Mouse (Mus musculus) bone marrow, adult 2 months (tissue): ENCODE measurements around the gene Ulk4. TPM values are rescaled to one million over a fixed set of nuclear protein-coding genes. Genes with fewer than 3 reads are reported as not detected.
A peak's percentile ranks its signal among the peaks of the same experiment; 100 is the strongest.

Experiments used
- H3K27ac ChIP-seq: fragments of 200-500 bp; 2 replicates; pipeline ENCODE4 v1.5.1; 2012; ENCODE audit warnings: low read depth, mild to moderate bottlenecking, control low read depth, inconsistent platforms, low read length; ENCODE audit not compliant: control insufficient read depth, poor library complexity, insufficient read depth
- H3K4me1 ChIP-seq: fragments of 200-500 bp; 2 replicates; pipeline ENCODE4 v1.6.1; 2011; ENCODE audit warnings: low read length; ENCODE audit not compliant: control insufficient read depth, insufficient read depth
- H3K4me3 ChIP-seq: fragments of 200-500 bp; replicated peaks from 2 replicates; pipeline ENCODE3; 2011; ENCODE audit warnings: mild to moderate bottlenecking, low read depth, low read length, control low read depth; ENCODE audit not compliant: control insufficient read depth
- CTCF ChIP-seq: fragments of 200-500 bp; IDR thresholded peaks from 2 replicates; pipeline ENCODE4 v1.5.1; 2011; ENCODE audit warnings: low read length, control low read depth; ENCODE audit not compliant: control insufficient read depth, insufficient read depth
- POLR2A ChIP-seq: fragments of 200-500 bp; IDR thresholded peaks from 2 replicates; pipeline ENCODE4 v1.6.1; 2011; ENCODE audit warnings: low read depth, mild to moderate bottlenecking, control low read depth, low read length, borderline replicate concordance; ENCODE audit not compliant: control insufficient read depth
- WGBS: fragments of 180-500 bp; shearing (Covaris S2); methylation state at CpG from one replicate; pipeline ENCODE4 v1.1.7; 2018; 5-methylcytosine and 5-hydroxymethylcytosine counted together
- polyA plus RNA-seq: library from polyadenylated mRNA; stranded (reverse); fragments of >200 nt; gene quantifications from 2 replicates; pipeline ENCODE4 v1.2.4, GENCODE M21; 2011; ENCODE audit warnings: low replicate concordance; ENCODE audit not compliant: missing spikeins, insufficient read depth, insufficient read length

Gene Ulk4
- not detected in 2 replicates for polyA plus RNA-seq

- Histone ChIP-seq H3K27ac (peak within 1 kb of the TSS; percentile 48), H3K4me3 (peak within 1 kb of the TSS; percentile 98), H3K4me1 (no peaks in the 10 kb centered on the region; the same call in none of the 2 replicates)
- TF ChIP-seq CTCF (no peak), POLR2A (peak; percentile 48; the same call in 1 of the 2 replicates)
- WGBS: under 1% methylated on average over 59 of the region's 59 CpGs
These were observed at the start of gene Ulk4 for GRCm38 (mm10) chr9:121277118-121278060. Gene Ulk4, minus strand, starts transcription at chr9:121277197.

DNA sequence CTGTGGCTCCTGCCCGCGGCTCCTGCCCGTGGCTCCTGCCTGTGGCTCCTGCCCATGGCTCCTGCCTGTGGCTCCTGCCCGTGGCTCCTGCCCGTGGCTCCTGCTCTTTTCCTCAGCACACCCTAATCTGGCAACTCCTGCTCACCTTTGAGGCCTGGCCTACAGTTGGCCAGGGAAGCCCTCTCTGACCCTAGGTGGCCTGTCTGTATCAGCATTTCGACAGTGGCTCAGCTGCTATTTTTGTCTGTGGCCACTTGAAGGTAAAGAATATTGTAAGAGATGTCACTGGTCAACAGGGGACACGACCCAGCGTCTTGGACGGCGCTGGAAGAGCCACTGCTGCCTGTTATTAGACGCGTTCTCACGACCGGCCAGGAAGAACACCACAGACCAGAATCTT is 45.0 kb upstream of the Ulk4 start:
- H3K4me3 ChIP-seq: no peak overlapping the region
- peaks cover 3% of the 10 kb centered on the region for H3K4me1 ChIP-seq
- H3K27ac ChIP-seq: no peak overlapping the region
- 90% methylated on average over 14 of the region's 14 CpGs for WGBS
- no peak for TF ChIP-seq POLR2A
- TF ChIP-seq CTCF: no peak

GRCm38 (mm10) chr9:121321118-121321517 is 44.1 kb upstream of the Ulk4 start:
- WGBS: 92% methylated on average over 2 of the region's 2 CpGs
- TF ChIP-seq POLR2A (no peak), CTCF (no peak)
- Histone ChIP-seq H3K4me1 (peaks cover 3% of the 10 kb centered on the region), H3K27ac (no peak overlapping the region), H3K4me3 (no peak overlapping the region)

- no peak overlapping the region for H3K4me3 ChIP-seq
- no peak overlapping the region for H3K27ac ChIP-seq
- H3K4me1 ChIP-seq: peaks cover 8% of the 10 kb centered on the region
- WGBS: 57% methylated on average over 2 of the region's 2 CpGs
- no peak for TF ChIP-seq CTCF
These were observed 43.4 kb upstream of the Ulk4 start for GRCm38 (mm10) chr9:121320433-121320832.

GRCm38 (mm10) chr9:121319323-121319966 is 42.4 kb upstream of the Ulk4 start:
- no peak for TF ChIP-seq POLR2A
- no peak for TF ChIP-seq CTCF
- Histone ChIP-seq H3K27ac (no peak overlapping the region), H3K4me1 (peaks cover 10% of the 10 kb centered on the region), H3K4me3 (no peak overlapping the region)
- 91% methylated on average over 10 of the region's 10 CpGs for WGBS

DNA sequence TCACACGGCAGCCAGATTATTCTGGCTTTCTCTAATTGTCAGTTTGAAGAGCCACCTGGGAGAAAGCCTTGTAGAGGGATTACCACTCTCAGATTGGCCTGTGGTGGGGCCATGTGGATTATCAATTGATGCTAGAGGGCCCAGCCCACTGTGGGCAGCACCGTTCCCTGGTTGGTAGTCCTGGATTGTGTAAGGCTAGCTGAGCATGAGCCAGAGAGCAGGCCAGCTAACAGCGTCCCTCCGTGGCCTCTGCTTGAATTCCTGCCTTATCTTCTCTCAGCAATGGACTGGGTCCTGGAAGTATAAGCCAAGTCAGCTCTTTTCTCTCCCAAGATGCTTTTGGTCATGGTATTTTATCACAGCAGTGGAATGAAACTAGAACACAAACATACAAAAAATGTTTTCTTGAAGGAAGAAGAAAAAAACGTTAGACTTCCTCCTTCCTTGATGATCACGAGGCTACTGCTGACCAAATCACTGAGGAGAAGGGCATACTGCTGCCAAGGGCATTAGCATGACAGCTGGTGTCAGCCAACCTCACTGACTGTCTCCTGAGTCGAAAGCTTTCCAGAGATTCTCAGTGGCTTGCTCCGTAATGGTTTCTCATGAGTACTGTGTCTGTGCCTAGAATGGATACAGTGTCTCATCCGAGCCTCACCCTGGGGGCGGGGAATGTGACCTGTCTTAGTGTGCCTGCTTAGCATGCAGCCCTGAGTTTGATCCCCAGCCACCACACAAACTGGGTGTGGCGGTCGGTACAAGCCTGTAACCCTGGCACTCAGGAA is 39.8 kb upstream of the Ulk4 start:
- TF ChIP-seq POLR2A: no peak
- no peak for TF ChIP-seq CTCF
- H3K4me1 ChIP-seq: peaks cover 10% of the 10 kb centered on the region
- WGBS: 30% methylated on average over 12 of the region's 12 CpGs
- peak overlapping the region; percentile 28 for H3K4me3 ChIP-seq
- H3K27ac ChIP-seq: peak overlapping the region; percentile 80

DNA sequence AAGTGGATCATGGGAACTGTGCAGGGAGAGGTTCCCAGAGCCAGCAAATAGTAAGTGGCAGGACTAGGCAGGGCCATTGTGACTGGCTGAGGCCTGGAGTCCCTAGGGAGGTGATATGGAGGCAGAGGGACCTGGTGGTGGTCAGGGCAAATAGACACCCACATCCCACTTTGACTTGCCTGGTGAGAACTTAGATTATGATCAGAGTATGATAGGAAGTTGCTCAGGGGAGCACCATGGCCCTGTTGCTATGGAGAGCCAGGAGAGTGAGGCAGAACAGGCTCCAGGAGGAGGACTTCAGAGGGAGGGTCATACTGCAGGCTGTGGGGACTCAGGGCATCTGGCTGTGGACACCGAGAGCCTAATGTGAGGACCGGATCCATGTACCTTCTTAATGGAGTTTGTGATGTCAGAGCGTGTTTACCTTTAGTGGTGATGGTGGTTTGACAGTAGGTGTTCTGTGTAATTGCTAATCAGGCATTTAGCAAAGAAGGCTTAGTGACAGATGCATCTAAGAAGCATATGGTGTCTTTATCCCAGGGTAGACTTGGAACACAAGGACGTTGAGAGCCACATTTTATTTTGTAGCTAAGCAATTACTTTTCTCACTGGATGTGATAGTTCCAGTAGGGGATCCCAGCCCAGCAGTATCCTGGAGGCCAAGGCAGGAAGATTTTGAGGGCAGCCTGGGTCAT is 39.1 kb upstream of the Ulk4 start:
- peak overlapping the region; percentile 65 for H3K27ac ChIP-seq
- WGBS: 74% methylated on average over 4 of the region's 4 CpGs
- H3K4me3 ChIP-seq: no peak overlapping the region
- no peak for TF ChIP-seq POLR2A
- no peak for TF ChIP-seq CTCF
- H3K4me1 ChIP-seq: peaks cover 10% of the 10 kb centered on the region
